Mouse (Mus musculus): Measurements from ENCODE around the gene Dusp12.

DNA sequence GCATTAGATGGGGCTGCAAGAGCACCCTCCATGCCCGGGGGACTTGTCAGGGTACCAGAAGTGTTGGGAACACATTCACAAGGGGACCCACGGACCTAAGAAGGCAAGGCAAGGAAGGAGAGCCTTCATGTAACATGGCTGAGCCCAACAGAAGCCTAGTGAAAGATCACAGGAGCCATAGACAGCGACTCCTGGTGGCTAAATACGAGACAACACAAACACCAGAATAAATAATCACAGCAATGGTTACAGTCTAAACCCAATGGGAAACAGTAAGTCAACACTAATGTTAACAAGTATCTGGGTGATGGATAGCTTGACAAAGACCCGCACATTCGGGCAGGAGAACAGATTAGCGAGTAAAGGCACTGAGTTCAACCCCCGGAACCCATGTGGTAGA is 41.0 kb downstream of the Dusp12 start:
- TF ChIP-seq MYOD1 (IDR thresholded peaks at IDR 0.05; ENCODE audit: control insufficient read depth, insufficient read length, low read depth) = no peak
- no peak for TF ChIP-seq CTCF (IDR thresholded peaks at IDR 0.05; ENCODE audit: control insufficient read depth, insufficient read depth, insufficient read length)
- no peak for TF ChIP-seq CEBPB (IDR thresholded peaks at IDR 0.05; ENCODE audit: low read depth)
- no peak for TF ChIP-seq MYOG (IDR thresholded peaks at IDR 0.05; ENCODE audit: control insufficient read depth, extremely low read depth, insufficient read length)
- TF ChIP-seq MAX (IDR thresholded peaks at IDR 0.05) = no peak
- no peak for TF ChIP-seq USF1 (IDR thresholded peaks at IDR 0.05; ENCODE audit: low read depth)

Measured in C2C12 (cell line).